Mouse (Mus musculus) lung, postnatal 0 days (tissue): ENCODE measurements at regions not wholly inside any gene's neighbourhood (a gene's known extent, or its start where the extent isn't known, plus 50 kb on each side); places are given as distances from the start of the nearest gene placed in this dataset.

Source experiments
- CTCF ChIP-seq: IDR thresholded peaks from 2 replicates; pipeline ENCODE4 v1.5.1; 2016; ENCODE audit warnings: antibody characterized with exemption, mild to moderate bottlenecking
- EP300 ChIP-seq: IDR thresholded peaks from 2 replicates; pipeline ENCODE4 v1.6.1; 2016; ENCODE audit warnings: antibody characterized with exemption, mild to moderate bottlenecking, control low read depth

DNA sequence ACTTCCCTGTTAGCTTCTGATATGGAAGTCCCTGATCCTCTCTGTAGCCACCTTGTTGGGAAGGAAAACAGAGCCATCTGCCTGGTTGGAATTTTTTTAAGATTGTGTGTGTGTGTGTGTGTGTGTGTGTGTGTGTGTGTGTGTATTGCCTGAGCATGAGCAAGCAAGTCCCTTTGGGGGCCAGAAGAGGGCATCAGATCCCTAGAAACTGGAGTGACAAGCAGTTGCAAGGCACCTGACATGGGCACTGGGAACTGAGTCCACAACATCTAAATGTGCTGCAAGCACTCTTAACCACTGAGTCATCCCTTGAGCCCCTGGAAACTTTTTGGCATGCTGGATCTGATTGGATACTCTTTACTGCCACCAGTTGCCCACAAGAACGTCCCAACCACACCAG is 201.4 kb downstream of the Xxylt1 start:
- TF ChIP-seq EP300 (no peak), CTCF (no peak)
